Mouse (Mus musculus) adrenal gland, postnatal 0 days (tissue): Measurements from ENCODE around the gene Ang4. TPM values are rescaled to one million over a fixed set of nuclear protein-coding genes. Genes with fewer than 3 reads are reported as not detected.

Experiments used
- polyA plus RNA-seq: library from polyadenylated mRNA; unstranded; fragments of >200 nt; fragmentation: Nextera tagmentation; extraction: Ambion mirVana; gene quantifications from 2 replicates; pipeline ENCODE4 v1.2.1, GENCODE M21; 2015

Ang4 gene
- 0.33 and 0.36 TPM in 2 replicates for polyA plus RNA-seq

GRCm38 (mm10) chr14:51773490-51773889 lies at the start of gene Ang4:
Gene Ang4 (minus strand): TSS chr14:51773590.

GRCm38 (mm10) chr14:51799746-51800145 lies 26.4 kb upstream of the Ang4 start, which contains the start of gene AY358078:
Gene AY358078 (plus strand): TSS chr14:51800046.

DNA sequence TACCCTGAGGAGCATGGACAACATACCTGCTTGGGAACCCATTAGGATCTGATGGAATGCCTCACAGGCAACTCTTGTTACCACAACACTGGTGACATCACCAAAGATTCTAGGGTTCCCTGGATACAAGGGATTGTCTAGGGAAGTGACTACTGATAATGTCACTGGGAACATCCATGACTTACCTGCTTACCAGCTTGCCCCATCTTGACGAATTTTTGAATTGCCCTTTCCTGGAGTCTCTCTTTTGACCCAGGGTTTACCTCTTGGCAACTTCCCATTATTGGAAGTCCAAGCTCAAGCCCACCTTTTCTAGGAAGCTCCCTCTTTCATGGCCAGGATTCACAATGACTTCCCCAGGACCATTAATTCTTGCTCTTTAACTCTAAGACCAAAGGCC lies 56.3 kb downstream of the Ang4 start, which contains the start of gene Gm5800:
Gene Gm5800, minus strand, starts transcription at position 101 of the 400 bp plus-strand sequence.

Other genes starting within 250 kb of the Ang4 start
- gene Gm5622, start 220.8 kb downstream of the Ang4 start, polyA plus RNA-seq: not detected in 2 replicates
- not detected in 2 replicates for gene Gm17175, start 199.5 kb downstream of the Ang4 start, polyA plus RNA-seq
- gene Gm17174, start 181.5 kb downstream of the Ang4 start, polyA plus RNA-seq: not detected in 2 replicates
- not detected in 2 replicates for gene Gm17078, start 162.3 kb downstream of the Ang4 start, polyA plus RNA-seq
- not detected in 2 replicates for gene Gm4181, start 137.9 kb downstream of the Ang4 start, polyA plus RNA-seq
- gene Gm17079, start 78.1 kb downstream of the Ang4 start, polyA plus RNA-seq: not detected in 2 replicates
- not detected in 2 replicates for gene Gm5800, start 56.4 kb downstream of the Ang4 start, polyA plus RNA-seq
- not detected in 2 replicates for gene AY358078, start 26.5 kb upstream of the Ang4 start, polyA plus RNA-seq
- 0.30 TPM in 1 of 2 replicates, not detected in the other for gene Ear6, start 80.1 kb upstream of the Ang4 start, polyA plus RNA-seq
- gene Mettl17, start 111.3 kb upstream of the Ang4 start, polyA plus RNA-seq: 28.6 and 34.4 TPM in 2 replicates
- gene Slc39a2, start 119.3 kb upstream of the Ang4 start, polyA plus RNA-seq: 0.06 and 0.36 TPM in 2 replicates
- 119 and 138 TPM in 2 replicates for gene Ndrg2, start 140.6 kb upstream of the Ang4 start, polyA plus RNA-seq
- gene Tppp2, start 144.8 kb upstream of the Ang4 start, polyA plus RNA-seq: not detected in 2 replicates
- 0.08 TPM in 1 of 2 replicates, not detected in the other for gene Rnase13, start 149.2 kb upstream of the Ang4 start, polyA plus RNA-seq
- gene Arhgef40, start 211.1 kb upstream of the Ang4 start, polyA plus RNA-seq: 42.5 and 43.7 TPM in 2 replicates
- 0.46 and 1.7 TPM in 2 replicates for gene Tmem253, start 242.1 kb upstream of the Ang4 start, polyA plus RNA-seq
- gene Zfp219, start 247.1 kb upstream of the Ang4 start, polyA plus RNA-seq: 13.9 and 20.6 TPM in 2 replicates